11 mouse cellular contexts compared by ENCODE assay signal in genomic region chr13:102746803-102747561, GRCm38 (mm10). TPM values are rescaled to one million over a fixed set of nuclear protein-coding genes. Genes with fewer than 3 reads are reported as not detected.
DNase-seq lines count a peak whose midpoint lies in the region.
"Had no signal": no experiment of that assay in that cellular context is flagged by ENCODE, and none has a peak within 500 bp of the region (broad histone marks: within the 10 kb centered on the region; RNA-seq: fewer than 3 reads in every experiment).

No protein-coding gene starts in this region.

- DNase-seq in layer of hippocampus, adult 9-11 months = peak; percentile 42
- DNase-seq in layer of hippocampus, postnatal 10 days (ENCODE audit: low spot score in 2 of 2) = no peak
- DNase-seq in MN1 (ENCODE audit: low spot score) = peak; percentile 55
- DNase-seq in fat pad, adult 2 months (ENCODE audit: extremely low read depth, low read depth, low spot score) = peak; percentile 45
- DNase-seq in lung, postnatal 25 days (ENCODE audit: low spot score) = peak; percentile 18
- no peak for DNase-seq in adrenal gland, adult 2 months
- no peak for DNase-seq in cerebellum, adult 18-20 months
- no peak for DNase-seq in gastrocnemius, postnatal 36 days
- DNase-seq: kidney, postnatal 14 days; thymus, adult 18-20 months had no signal

- intact Hi-C loops in gastrocnemius, postnatal 36 days (cut with DNase I) = no loop called here

RNA-seq across cellular contexts. Expression of gene Cd180, which starts 53.6 kb away (rescaled TPM):
- 1 to 10 TPM; 3.0 to 4.3 TPM for total RNA-seq in layer of hippocampus, postnatal 10 days (2021)
- total RNA-seq in adrenal gland, adult 2 months (2021) = 1 to 10 TPM; 1.2 to 2.7 TPM
- 3.1 and 3.5 TPM in 2 replicates for polyA plus RNA-seq in adrenal gland, adult 2 months (2012; rRNA removed)
- total RNA-seq in gastrocnemius, postnatal 36 days (2021) = under 1 TPM; 0.27 to 0.28 TPM
- polyA plus RNA-seq: G1E had no signal

Comparison
In these comparisons a context has a peak if more than half of its experiments do, and no peak if none do; other contexts are left out.
1. DNase-seq: peak in layer of hippocampus, adult 9-11 months (single experiment), MN1 (single experiment), fat pad, adult 2 months (single experiment) and lung, postnatal 25 days (single experiment); none in layer of hippocampus, postnatal 10 days (0 of 2), adrenal gland, adult 2 months (single experiment), cerebellum, adult 18-20 months (0 of 2) and gastrocnemius, postnatal 36 days (0 of 2).